Mouse (Mus musculus) small intestine, adult 2 months (tissue): Measurements from ENCODE around the gene Smug1. TPM values are rescaled to one million over a fixed set of nuclear protein-coding genes. Genes with fewer than 3 reads are reported as not detected.

Source experiments
- H3K27ac ChIP-seq: fragments of 200-500 bp; 2 replicates; pipeline ENCODE4 v1.5.1; 2012; ENCODE audit warnings: low read depth, low read length, control low read depth, inconsistent platforms; ENCODE audit not compliant: insufficient read depth
- H3K27me3 ChIP-seq: fragments of 200-500 bp; 2 replicates; pipeline ENCODE4 v1.6.1; 2012; ENCODE audit warnings: mild to moderate bottlenecking, moderate library complexity, low read length, inconsistent platforms; ENCODE audit not compliant: control insufficient read depth, insufficient read depth
- H3K36me3 ChIP-seq: fragments of 200-500 bp; 2 replicates; pipeline ENCODE4 v1.6.1; 2012; ENCODE audit warnings: mild to moderate bottlenecking, low read length, control low read depth, inconsistent platforms; ENCODE audit not compliant: control insufficient read depth, insufficient read depth
- H3K4me1 ChIP-seq: fragments of 200-500 bp; 2 replicates; pipeline ENCODE4 v1.6.1; 2012; ENCODE audit warnings: low read length, inconsistent platforms, mixed read lengths; ENCODE audit not compliant: control insufficient read depth, insufficient read depth, insufficient read length
- H3K4me3 ChIP-seq: fragments of 200-500 bp; 2 replicates; pipeline ENCODE4 v1.5.1; 2012; ENCODE audit warnings: low read depth, mild to moderate bottlenecking, control low read depth, inconsistent platforms, low read length, moderate library complexity
- CTCF ChIP-seq: fragments of 200-500 bp; IDR thresholded peaks from 2 replicates; pipeline ENCODE4 v1.5.1; 2012; ENCODE audit warnings: low read depth, mild to moderate bottlenecking, control low read depth, inconsistent platforms, low read length, moderate library complexity, mixed read lengths; ENCODE audit not compliant: insufficient replicate concordance, insufficient read length; ENCODE audit errors: extremely low read depth
- POLR2A ChIP-seq: fragments of 200-500 bp; IDR thresholded peaks from 2 replicates; pipeline ENCODE4 v1.6.1; 2012; ENCODE audit warnings: low read depth, mild to moderate bottlenecking, control low read depth, inconsistent platforms, low read length, moderate library complexity
- WGBS: fragments of 180-500 bp; shearing (Covaris S2); methylation state at CpG from one replicate; pipeline ENCODE4 v1.1.7; 2018; 5-methylcytosine and 5-hydroxymethylcytosine counted together
- polyA plus RNA-seq: library from polyadenylated mRNA; depleted of rRNA; stranded (reverse); fragments of >200 nt; gene quantifications from 2 replicates; pipeline ENCODE4 v1.2.3, GENCODE M21; 2012

Gene Smug1
- polyA plus RNA-seq, 1 experiment: 9.8 TPM

- Histone ChIP-seq H3K27me3 (no peaks in the 10 kb centered on the region; the same call in 1 of the 2 replicates), H3K4me3 (no peak overlapping the region), H3K27ac (no peak overlapping the region), H3K4me1 (no peaks in the 10 kb centered on the region), H3K36me3 (no peaks in the 10 kb centered on the region)
- no peak for TF ChIP-seq CTCF
- 46% methylated on average over 1 of the region's 1 CpGs for WGBS
Measured at GRCm38 (mm10) chr15:103128056-103128833, 38.6 kb downstream of the Smug1 start.

DNA sequence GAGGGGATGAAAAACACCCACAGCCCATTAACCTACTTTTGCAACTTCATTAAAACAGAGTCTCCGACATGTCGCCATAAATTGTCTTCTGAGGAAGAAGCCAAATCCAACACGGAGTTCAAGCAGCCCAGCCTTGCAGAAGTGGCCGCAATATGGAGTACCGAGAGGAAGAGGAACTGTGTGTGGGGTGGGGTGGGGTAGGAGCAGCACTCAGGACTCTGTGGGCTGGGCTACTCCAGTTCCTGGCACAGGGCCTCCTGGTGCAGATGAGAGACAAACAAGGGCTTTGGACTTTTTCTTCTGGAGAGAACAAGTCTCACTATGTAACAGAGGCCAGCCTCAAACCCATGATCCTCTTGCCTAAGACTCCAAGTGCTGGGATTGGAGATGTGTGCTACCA, 40.9 kb downstream of the Smug1 start:
- TF ChIP-seq CTCF: no peak
- no peak for TF ChIP-seq POLR2A
- no peaks in the 10 kb centered on the region for H3K36me3 ChIP-seq
- peaks cover 4% of the 10 kb centered on the region; the same call in 1 of the 2 replicates for H3K27me3 ChIP-seq
- 59% methylated on average over 5 of the region's 5 CpGs for WGBS
- H3K4me1 ChIP-seq: no peaks in the 10 kb centered on the region
- no peak overlapping the region for H3K4me3 ChIP-seq
- H3K27ac ChIP-seq: no peak overlapping the region

DNA sequence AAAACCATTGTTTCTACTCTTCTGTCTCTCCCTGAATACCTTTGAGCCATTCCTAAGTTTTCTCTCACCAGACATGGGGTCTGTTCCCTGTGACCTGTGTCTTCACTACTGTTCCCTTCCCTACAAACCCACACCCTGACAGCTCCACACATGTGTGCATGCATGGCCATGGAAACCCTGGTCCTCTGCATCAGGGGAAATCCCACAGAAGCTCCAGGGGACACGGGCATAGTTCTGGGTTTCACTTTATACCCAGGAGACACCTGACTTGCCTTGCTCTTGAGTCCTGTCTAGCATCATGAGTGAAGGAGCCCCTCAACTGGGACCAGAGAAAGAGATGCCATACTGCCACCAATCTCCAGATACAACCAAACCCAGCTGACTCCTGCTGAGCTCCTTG, 42.6 kb downstream of the Smug1 start:
- Histone ChIP-seq H3K27ac (no peak overlapping the region), H3K4me1 (no peaks in the 10 kb centered on the region), H3K27me3 (peaks cover 8% of the 10 kb centered on the region; the same call in 1 of the 2 replicates), H3K4me3 (no peak overlapping the region), H3K36me3 (no peaks in the 10 kb centered on the region)
- no peak for TF ChIP-seq CTCF
- 64% methylated on average over 1 of the region's 1 CpGs for WGBS

DNA sequence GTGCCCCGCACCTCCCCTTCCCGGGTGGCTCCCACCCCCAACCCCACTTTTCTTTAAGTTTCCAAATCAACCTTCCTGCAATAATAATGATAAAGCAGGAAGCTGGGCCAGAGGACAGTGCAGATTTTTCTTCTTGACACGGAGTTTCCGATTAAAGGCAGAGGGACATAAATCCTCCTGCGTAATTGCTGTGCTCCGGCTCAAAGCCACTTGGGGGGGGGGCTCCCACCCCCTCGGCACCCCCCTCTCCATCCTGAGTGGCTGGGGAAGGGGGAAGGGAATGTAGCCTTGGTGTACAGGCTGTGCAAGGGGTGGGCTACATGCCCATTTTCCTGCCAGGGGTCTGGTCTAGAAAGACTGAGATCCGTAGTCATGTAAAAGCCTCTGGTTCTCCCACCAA, 43.5 kb downstream of the Smug1 start:
- Histone ChIP-seq H3K4me3 (no peak overlapping the region), H3K36me3 (no peaks in the 10 kb centered on the region), H3K27me3 (peaks cover 8% of the 10 kb centered on the region; the same call in 1 of the 2 replicates), H3K27ac (no peak overlapping the region), H3K4me1 (no peaks in the 10 kb centered on the region)
- TF ChIP-seq POLR2A (no peak), CTCF (no peak)
- 61% methylated on average over 8 of the region's 8 CpGs for WGBS

GRCm38 (mm10) chr15:103122372-103122771, 44.5 kb downstream of the Smug1 start:
- Histone ChIP-seq H3K36me3 (no peaks in the 10 kb centered on the region), H3K27me3 (peaks cover 8% of the 10 kb centered on the region; the same call in 1 of the 2 replicates), H3K4me3 (no peak overlapping the region), H3K27ac (no peak overlapping the region), H3K4me1 (no peaks in the 10 kb centered on the region)
- 70% methylated on average over 2 of the region's 2 CpGs for WGBS
- TF ChIP-seq CTCF (no peak), POLR2A (no peak)

DNA sequence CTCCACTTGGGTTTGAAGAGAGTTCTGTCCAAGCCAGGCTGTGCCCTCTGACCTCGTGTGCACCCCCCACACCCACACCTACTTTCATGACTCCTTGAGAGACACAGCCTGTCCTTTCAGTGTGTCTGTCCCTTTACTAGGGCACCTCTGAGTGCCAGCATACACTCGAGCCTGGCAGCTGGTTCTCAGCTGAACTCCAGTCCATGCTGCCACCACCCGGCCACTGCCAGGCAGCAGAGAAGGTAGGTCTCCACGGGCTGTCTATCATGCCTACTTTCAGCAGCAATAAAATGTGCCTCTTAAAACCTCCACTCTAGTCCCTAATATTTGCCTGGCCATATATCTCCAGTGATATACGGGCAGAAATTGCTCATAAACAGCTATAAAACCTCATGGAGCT, 45.5 kb downstream of the Smug1 start:
- Histone ChIP-seq H3K27ac (no peak overlapping the region), H3K4me3 (no peak overlapping the region), H3K4me1 (no peaks in the 10 kb centered on the region), H3K36me3 (no peaks in the 10 kb centered on the region), H3K27me3 (peaks cover 8% of the 10 kb centered on the region; the same call in 1 of the 2 replicates)
- TF ChIP-seq POLR2A: no peak
- no peak for TF ChIP-seq CTCF
- WGBS: 19% methylated on average over 5 of the region's 5 CpGs

DNA sequence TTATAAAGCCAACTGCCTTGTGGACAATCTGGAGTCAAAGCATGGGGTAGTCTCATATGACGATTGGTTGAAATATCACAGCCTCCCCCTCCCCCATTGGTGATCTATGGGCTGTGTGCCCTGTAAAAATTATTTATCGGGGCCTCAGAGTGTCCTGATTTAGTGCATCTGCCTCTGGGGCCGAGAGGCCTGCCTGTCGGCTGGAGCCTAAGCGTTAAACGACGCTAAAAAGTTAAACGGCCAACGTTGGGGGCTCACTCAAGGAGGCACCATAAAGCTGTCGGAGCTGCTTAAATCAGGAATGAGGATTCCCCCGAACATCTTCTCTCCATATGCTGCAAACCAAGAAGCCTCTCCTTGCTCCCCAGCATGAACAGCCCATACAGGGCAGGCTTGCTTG, 46.3 kb downstream of the Smug1 start:
- Histone ChIP-seq H3K4me1 (no peaks in the 10 kb centered on the region), H3K36me3 (no peaks in the 10 kb centered on the region), H3K27me3 (peaks cover 8% of the 10 kb centered on the region; the same call in 1 of the 2 replicates), H3K27ac (no peak overlapping the region), H3K4me3 (no peak overlapping the region)
- 63% methylated on average over 11 of the region's 11 CpGs for WGBS
- TF ChIP-seq CTCF: no peak
- no peak for TF ChIP-seq POLR2A
